Mouse (Mus musculus): ENCODE measurements around the gene Itgb1bp1.

Gene Itgb1bp1

GRCm38 (mm10) chr12:21244375-21244960, 41.6 kb downstream of the Itgb1bp1 start:
- DNase-seq (ENCODE audit: extremely low spot score), result no peak

DNA sequence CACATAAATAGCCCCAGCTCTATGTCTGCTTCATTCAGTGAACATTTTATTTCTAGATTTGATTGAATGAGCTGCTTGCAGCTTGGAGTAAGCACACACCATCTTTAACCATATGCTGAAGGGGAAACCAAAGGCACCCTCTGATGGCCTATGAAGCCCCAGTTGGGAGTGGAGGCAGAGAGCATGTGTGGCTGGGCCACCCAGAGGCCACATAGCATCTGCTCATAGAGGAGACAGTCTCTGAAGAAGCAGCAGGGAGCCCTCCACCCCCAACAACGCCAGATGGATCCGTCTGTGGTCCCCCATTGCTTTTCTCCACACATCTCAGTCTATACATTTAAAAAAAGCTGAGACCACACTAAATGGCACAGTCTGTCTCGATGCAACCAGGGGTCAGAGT, 44.1 kb downstream of the Itgb1bp1 start:
- DNase-seq (ENCODE audit: extremely low spot score), result no peak

- no peak for DNase-seq (ENCODE audit: extremely low spot score)
These were observed 51.5 kb downstream of the Itgb1bp1 start for GRCm38 (mm10) chr12:21234560-21234959.

DNA sequence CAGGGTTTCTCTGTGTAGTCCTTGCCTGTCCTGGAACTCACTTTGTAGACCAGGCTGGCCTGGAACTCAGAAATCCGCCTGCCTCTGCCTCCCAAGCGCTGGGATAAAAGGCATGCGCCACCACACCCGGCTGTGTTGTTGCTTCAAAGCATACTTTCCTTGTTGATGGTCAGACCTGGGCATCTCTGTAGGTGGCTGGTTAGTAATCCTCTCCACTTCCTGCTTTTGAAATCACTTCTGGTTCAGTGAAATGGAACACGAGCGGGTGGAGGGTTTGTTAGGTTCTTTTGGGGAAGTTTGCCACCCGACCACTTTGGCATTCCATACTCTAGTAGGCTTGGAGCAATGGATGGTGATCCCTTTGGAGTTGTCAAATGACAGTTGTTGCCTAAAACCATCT, 52.4 kb downstream of the Itgb1bp1 start:
- no peak for DNase-seq (ENCODE audit: extremely low spot score)

DNA sequence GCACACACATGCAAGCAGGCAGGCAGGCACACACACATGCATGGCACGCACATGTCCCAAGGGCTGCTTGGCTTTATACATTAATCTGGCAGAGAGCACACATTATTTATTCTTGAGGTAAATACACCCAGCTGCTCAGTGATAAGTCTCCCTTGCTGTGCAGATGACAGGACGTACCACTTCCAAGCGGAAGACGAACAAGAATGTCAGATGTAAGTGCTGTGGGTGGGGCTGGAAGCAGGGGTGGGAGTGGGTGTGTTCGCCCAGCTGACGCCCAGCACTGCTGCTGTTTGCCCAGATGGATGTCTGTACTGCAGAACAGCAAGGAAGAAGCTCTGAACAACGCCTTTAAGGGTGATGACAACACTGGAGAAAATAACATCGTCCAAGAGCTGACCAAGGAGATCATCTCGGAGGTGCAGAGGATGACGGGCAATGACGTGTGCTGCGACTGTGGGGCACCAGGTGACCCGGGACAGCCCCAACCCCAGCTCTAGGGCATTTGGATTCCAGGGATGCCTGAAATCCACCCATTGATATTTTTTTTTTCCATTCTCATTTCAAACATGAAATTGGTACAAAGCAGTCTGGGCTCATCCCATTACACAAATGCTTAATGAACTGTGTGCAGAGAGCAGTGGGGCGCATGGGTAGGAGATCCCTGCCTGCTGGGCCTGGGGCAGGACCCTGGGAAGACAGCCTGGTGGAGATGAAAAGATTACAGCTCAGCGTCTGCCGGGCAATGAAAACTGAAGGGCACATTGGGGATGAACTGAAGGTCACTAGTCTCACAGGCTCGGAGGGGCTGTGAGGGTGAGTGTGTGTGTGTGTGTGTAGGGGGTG, 56.8 kb downstream of the Itgb1bp1 start:
- DNase-seq (ENCODE audit: extremely low spot score), result no peak

- no peak for DNase-seq (ENCODE audit: extremely low spot score)
These were observed 57.4 kb downstream of the Itgb1bp1 start for GRCm38 (mm10) chr12:21228650-21229049.

- DNase-seq (ENCODE audit: extremely low spot score), result no peak
These were observed 58.8 kb downstream of the Itgb1bp1 start for GRCm38 (mm10) chr12:21227076-21227980.

- DNase-seq (ENCODE audit: extremely low spot score), result no peak
These were observed 59.8 kb downstream of the Itgb1bp1 start for GRCm38 (mm10) chr12:21226316-21226715.

DNA sequence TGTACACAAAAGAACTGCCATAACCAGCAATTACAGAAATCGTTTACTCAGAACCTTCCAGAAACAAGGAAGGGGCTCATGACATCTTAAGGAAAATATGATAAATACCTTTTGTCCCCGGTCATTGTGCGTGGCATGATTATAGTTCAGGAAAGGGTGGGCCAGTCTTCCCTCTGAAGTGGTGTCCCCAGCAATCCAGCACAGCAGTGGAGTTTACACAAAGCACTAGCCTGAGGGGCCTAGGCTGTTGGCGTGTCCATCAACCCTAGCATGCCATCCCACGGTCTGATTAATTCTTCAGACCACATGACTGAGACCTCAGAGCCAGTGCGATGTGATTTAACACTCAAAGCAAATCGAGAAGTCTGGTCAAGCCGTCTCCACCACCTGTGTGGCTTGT, 60.7 kb downstream of the Itgb1bp1 start:
- no peak for DNase-seq (ENCODE audit: extremely low spot score)

DNA sequence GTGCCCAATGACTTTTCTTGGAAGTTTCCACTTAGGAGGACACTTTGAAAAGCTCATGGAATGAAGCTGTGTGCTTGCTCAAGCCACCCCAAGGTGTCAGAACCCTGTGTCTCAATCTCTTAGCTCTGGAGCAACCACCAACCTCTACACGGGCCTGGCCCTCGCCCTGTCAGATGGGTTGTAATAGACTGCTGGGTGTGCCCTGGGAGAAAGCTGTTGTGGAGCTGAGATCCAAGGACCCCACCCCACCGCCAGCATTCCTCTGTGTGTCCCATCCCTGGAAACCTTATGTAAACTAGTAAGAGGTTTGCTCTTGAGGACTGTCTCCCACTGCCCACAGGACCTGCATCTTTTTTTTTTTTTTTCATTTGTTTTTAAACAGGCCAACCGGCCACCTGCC, 62.2 kb downstream of the Itgb1bp1 start:
- DNase-seq (ENCODE audit: extremely low spot score), result no peak

DNA sequence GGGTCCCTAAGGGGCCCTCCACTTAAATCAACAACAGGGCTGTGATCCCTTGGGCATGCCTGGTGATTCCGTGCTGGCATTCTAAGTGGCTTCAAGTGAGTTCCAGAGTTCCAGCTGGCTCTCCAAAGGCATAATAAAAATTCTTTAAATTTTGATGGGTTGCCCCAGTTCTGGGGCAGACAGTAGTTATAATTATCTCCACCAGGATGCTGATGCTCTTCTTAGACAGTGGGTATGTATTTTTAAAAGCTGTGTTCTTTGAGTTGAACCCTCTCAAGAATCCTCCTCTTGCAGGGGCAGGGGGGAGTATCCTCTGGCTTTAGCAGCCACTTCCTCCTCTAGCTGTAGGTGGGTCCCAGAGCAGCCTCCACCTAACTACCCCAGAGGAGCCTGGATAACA, 65.5 kb downstream of the Itgb1bp1 start:
- DNase-seq (ENCODE audit: extremely low spot score), result no peak

GRCm38 (mm10) chr12:21217776-21218444, 68.2 kb downstream of the Itgb1bp1 start:
- no peak for DNase-seq (ENCODE audit: extremely low spot score)

DNA sequence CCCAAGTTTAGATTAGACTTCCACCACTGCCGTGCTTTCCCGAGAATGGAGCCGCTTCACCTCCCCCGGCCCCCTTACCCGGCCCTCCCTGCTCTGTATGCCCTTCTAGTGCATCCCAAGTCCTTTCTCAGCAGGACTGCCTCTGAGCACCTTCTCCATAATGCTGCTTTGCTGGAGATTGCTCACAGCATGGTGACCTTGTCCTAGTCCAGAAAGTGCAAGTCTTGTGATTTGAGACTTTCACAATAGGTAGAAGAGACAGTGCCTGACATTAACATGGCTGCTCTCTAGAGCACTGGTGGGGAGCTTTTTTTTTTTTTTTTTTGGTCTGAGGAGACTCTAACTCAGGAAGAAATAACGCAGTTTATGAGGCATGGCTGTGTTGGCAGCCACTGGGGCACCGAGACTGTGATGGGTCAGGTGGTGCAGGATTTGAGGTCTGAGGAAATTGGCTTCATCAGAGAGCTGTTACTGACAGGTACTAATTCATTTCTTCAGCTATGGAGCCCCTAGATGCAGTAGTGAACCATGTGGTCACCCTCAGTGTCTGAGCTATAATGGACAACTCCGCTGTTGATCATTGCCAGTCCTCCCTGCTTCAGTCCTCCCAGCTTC, 71.4 kb downstream of the Itgb1bp1 start:
- no peak for DNase-seq (ENCODE audit: extremely low spot score)

DNA sequence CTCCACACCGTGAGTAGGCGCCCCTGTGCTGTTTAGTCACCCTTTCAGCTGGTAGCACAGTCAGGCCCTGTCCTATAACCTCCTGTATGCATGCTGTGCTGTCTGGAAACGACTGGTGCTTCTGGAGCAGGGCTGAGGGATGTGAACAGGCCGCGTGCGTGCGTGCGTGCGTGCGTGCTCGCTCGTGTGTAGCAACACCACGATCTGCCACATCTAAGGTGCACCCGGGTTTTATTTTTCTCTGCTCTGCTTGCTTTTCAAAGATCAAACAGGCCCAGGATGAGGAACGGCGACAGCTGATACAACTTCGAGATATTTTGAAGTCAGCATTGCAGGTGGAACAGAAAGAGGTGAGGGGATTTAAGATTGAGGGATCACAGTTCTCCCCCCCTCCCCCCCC, 73.2 kb downstream of the Itgb1bp1 start:
- DNase-seq (ENCODE audit: extremely low spot score), result no peak

GRCm38 (mm10) chr12:21209273-21209672, 76.8 kb downstream of the Itgb1bp1 start:
- DNase-seq (ENCODE audit: extremely low spot score), result no peak

DNA sequence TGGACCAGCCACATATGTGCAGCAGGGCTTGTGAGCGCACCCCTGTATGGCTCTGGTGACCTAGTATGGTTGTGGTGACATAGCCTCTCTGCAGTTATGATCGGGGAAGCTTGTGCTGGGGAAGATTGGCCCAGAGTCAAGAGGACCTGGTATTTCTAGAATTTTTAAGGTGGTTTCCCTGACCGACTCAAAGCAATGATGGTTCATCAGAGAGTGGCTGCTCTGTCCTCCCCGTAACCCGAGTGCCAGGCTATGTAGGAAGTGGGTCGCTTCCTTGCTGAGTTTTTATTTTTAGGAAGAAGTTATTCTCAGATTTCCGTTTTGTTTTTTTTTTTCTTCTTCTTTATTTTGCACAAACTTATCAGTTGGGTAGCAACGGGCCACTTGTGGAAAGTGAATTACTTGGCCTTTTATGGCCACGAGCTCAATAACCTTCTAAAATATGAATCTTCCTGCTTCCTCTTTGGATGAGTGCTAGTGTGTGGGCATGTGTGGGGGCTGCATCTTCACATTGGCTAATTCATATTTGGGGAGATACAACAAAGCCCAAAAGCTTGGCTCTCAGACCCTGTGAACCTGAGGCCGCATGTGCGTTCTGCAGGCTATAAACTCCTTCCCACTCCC, 77.8 kb downstream of the Itgb1bp1 start:
- DNase-seq (ENCODE audit: extremely low spot score), result no peak

DNA sequence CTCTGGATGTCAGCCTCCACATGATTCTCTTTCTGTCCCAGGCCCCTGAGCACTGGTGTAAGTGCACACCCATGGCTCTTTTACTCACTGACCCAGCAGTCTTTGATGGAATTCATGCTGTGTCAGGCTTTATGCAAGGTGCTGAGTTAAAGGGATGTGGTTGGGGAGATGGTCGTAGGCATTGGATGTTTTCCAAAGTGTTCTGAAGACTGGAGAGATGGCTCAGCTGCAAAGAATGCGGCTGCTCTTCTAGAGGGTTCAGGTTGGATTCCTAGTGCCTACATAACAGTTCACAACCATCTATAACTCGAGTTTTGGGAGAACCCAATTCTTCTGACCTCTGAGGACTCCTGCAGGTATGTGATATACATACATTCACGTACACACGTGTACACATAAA, 78.7 kb downstream of the Itgb1bp1 start:
- no peak for DNase-seq (ENCODE audit: extremely low spot score)

DNA sequence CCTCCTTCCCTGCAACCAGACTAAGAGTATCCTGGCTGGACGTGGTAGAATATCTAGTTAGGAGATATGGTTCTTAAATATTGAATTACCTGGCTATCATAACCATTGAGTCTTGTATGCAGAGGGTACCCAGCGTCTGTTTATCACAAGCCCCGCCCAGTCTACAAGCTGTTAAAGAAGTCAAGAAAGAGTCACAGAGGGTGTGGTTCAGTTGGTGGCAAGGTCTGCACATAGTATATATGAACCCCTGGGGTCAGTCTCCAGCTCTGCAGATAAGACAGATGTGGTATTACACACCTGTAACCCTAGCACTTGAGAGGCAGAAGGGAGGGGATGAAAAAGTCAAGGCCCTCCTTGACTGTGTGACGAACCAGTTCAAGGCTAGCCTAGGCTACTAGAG, 80.3 kb downstream of the Itgb1bp1 start:
- DNase-seq (ENCODE audit: extremely low spot score), result no peak

GRCm38 (mm10) chr12:21204701-21205312, 81.3 kb downstream of the Itgb1bp1 start:
- no peak for DNase-seq (ENCODE audit: extremely low spot score)

DNA sequence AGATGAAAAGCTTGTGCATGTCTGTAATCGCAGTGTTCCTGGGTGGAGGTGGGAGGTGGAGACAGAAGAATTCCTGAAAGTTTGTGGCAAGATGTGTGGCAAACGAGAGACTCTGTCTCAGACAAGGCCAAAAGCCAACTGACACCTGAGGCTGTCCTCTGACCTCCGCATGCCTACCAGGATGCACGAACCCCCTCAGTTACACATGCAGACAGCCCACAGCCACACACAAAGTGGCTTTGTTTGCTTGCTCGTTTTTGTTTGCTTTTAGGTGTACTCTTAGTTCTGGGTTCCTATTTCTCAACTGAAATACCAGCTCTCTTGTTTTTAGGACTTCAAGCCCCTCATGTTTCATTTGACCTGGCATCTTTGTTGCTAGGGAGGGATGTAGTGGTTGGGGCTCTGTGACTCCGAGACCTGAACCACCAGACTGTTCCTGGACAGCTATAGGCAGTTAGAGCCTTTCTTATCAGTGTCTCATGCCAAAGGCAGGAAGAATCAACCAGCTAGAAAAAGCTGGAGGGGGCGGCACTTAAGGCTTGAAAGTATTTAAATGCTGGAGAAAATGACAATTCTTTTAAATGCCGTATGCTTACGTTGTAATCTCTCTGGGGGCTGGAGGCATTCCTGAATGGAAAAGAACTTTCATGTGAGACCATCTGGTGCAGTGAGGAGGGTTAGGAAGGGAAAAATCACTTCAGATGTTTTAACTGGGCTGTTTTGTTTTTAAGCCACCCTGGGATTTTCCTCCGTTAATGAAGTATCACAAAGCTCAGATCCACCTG, 84.4 kb downstream of the Itgb1bp1 start:
- no peak for DNase-seq (ENCODE audit: extremely low spot score)
